Mouse (Mus musculus): ENCODE results near the gene Gp1ba.

Gene Gp1ba

GRCm38 (mm10) chr11:70638714-70639278 lies at the start of gene Gp1ba:
Gene Gp1ba, plus strand, starts transcription at chr11:70639122.
- DNase-seq (ENCODE audit: extremely low spot score), result no peak

GRCm38 (mm10) chr11:70591733-70592132 lies 47.2 kb upstream of the Gp1ba start:
- no peak for DNase-seq (ENCODE audit: extremely low spot score)

- no peak for DNase-seq (ENCODE audit: extremely low spot score)
Observed at GRCm38 (mm10) chr11:70594253-70594989, 44.5 kb upstream of the Gp1ba start.

- DNase-seq (ENCODE audit: extremely low spot score), result no peak
Observed at GRCm38 (mm10) chr11:70595638-70596037, 43.3 kb upstream of the Gp1ba start.

GRCm38 (mm10) chr11:70596094-70596493 lies 42.8 kb upstream of the Gp1ba start:
- DNase-seq (ENCODE audit: extremely low spot score), result no peak

GRCm38 (mm10) chr11:70597301-70597700 lies 41.6 kb upstream of the Gp1ba start:
- DNase-seq (ENCODE audit: extremely low spot score), result no peak

GRCm38 (mm10) chr11:70598451-70598953 lies 40.4 kb upstream of the Gp1ba start:
- DNase-seq (ENCODE audit: extremely low spot score), result no peak

GRCm38 (mm10) chr11:70605024-70605566 lies 33.8 kb upstream of the Gp1ba start:
- DNase-seq (ENCODE audit: extremely low spot score), result peak; percentile 66

GRCm38 (mm10) chr11:70606717-70607116 lies 32.2 kb upstream of the Gp1ba start:
- no peak for DNase-seq (ENCODE audit: extremely low spot score)

GRCm38 (mm10) chr11:70607611-70608010 lies 31.3 kb upstream of the Gp1ba start:
- DNase-seq (ENCODE audit: extremely low spot score), result no peak

- no peak for DNase-seq (ENCODE audit: extremely low spot score)
Observed at GRCm38 (mm10) chr11:70608381-70609066, 30.4 kb upstream of the Gp1ba start.

GRCm38 (mm10) chr11:70610752-70611151 lies 28.2 kb upstream of the Gp1ba start:
- DNase-seq (ENCODE audit: extremely low spot score), result no peak

GRCm38 (mm10) chr11:70612505-70612904 lies 26.4 kb upstream of the Gp1ba start:
- no peak for DNase-seq (ENCODE audit: extremely low spot score)

GRCm38 (mm10) chr11:70615074-70615473 lies 23.8 kb upstream of the Gp1ba start:
- DNase-seq (ENCODE audit: extremely low spot score), result peak; percentile 67

GRCm38 (mm10) chr11:70615516-70616093 lies 23.3 kb upstream of the Gp1ba start, which contains the start of gene 4930544D05Rik:
Gene 4930544D05Rik, plus strand, starts transcription at chr11:70615848.
- no peak for DNase-seq (ENCODE audit: extremely low spot score)

GRCm38 (mm10) chr11:70619101-70619500 lies 19.8 kb upstream of the Gp1ba start, which contains the start of gene Chrne:
Gene Chrne, minus strand, starts transcription at chr11:70619216.
- no peak for DNase-seq (ENCODE audit: extremely low spot score)

- no peak for DNase-seq (ENCODE audit: extremely low spot score)
Observed at GRCm38 (mm10) chr11:70621972-70622814, 16.7 kb upstream of the Gp1ba start.

- DNase-seq (ENCODE audit: extremely low spot score), result no peak
Observed at GRCm38 (mm10) chr11:70623053-70623742, 15.7 kb upstream of the Gp1ba start.

- DNase-seq (ENCODE audit: extremely low spot score), result peak; percentile 57
Observed at GRCm38 (mm10) chr11:70625473-70625872, 13.4 kb upstream of the Gp1ba start.

GRCm38 (mm10) chr11:70626877-70627276 lies 12.0 kb upstream of the Gp1ba start:
- no peak for DNase-seq (ENCODE audit: extremely low spot score)

All from embryo, embryonic 9.5 days (tissue).